Mouse (Mus musculus): ENCODE results near the gene Chchd6. TPM values are rescaled to one million over a fixed set of nuclear protein-coding genes. Genes with fewer than 3 reads are reported as not detected.
A peak's percentile ranks its signal among the peaks of the same experiment; 100 is the strongest.

Chchd6 gene
- polyA plus RNA-seq, 1 experiment = 7.4 TPM

DNA sequence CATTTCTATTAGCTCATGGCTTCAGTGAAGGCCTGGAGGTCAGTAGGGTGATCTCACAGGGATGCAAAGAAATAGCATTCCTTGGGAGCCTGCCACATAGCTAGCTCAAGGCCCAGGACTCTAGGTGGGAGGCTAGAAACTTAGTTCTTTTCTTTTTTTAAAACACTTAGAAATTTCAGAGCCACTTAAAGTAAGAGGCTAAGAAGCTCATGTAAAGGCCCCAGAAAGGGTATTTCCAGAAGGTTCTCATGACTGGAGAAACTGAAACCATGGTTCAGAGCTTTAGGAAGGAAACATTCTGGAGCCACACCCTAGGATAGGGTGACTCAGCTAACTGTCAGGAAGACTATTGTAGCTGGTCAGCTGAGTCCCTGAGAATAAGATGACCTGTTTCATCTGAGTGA lies 182.0 kb downstream of the Chchd6 start:
- H3K27me3 ChIP-seq (ENCODE audit: control insufficient read depth, insufficient read depth, low read length) = no peaks in the 10 kb centered on the region
- H3K27ac ChIP-seq (ENCODE audit: insufficient read depth, low read length) = 0 out of 2 replicates have a peak overlapping the region, but pooled peaks have one; percentile 13
- no peaks in the 10 kb centered on the region for H3K36me3 ChIP-seq (ENCODE audit: control insufficient read depth, insufficient read depth, low read length)
- DNase-seq (ENCODE audit: low read depth in 1 of 2, low spot score in 2 of 2) = no peak
- H3K4me3 ChIP-seq (ENCODE audit: extremely low read depth, insufficient read depth, insufficient read length) = no peak overlapping the region
- no peak for TF ChIP-seq POLR2A (IDR thresholded peaks at IDR 0.05; ENCODE audit: low read depth, low read length)
- TF ChIP-seq CTCF (IDR thresholded peaks at IDR 0.05; ENCODE audit: extremely low read depth, insufficient read depth, insufficient read length, insufficient replicate concordance) = no peak
- no peaks in the 10 kb centered on the region for H3K4me1 ChIP-seq (ENCODE audit: control insufficient read depth, insufficient read depth, insufficient read length)

GRCm38 (mm10) chr6:89412562-89412961 lies 182.9 kb downstream of the Chchd6 start:
- Histone ChIP-seq H3K27ac (ENCODE audit: insufficient read depth, low read length) (no peak overlapping the region), H3K36me3 (ENCODE audit: control insufficient read depth, insufficient read depth, low read length) (no peaks in the 10 kb centered on the region), H3K4me1 (ENCODE audit: control insufficient read depth, insufficient read depth, insufficient read length) (no peaks in the 10 kb centered on the region), H3K27me3 (ENCODE audit: control insufficient read depth, insufficient read depth, low read length) (no peaks in the 10 kb centered on the region), H3K4me3 (ENCODE audit: extremely low read depth, insufficient read depth, insufficient read length) (no peak overlapping the region)
- TF ChIP-seq POLR2A (IDR thresholded peaks at IDR 0.05; ENCODE audit: low read depth, low read length) (no peak), CTCF (IDR thresholded peaks at IDR 0.05; ENCODE audit: extremely low read depth, insufficient read depth, insufficient read length, insufficient replicate concordance) (no peak)
- 76% methylated on average over 1 of the region's 1 CpGs for WGBS
- no peak for DNase-seq (ENCODE audit: low read depth in 1 of 2, low spot score in 2 of 2)

DNA sequence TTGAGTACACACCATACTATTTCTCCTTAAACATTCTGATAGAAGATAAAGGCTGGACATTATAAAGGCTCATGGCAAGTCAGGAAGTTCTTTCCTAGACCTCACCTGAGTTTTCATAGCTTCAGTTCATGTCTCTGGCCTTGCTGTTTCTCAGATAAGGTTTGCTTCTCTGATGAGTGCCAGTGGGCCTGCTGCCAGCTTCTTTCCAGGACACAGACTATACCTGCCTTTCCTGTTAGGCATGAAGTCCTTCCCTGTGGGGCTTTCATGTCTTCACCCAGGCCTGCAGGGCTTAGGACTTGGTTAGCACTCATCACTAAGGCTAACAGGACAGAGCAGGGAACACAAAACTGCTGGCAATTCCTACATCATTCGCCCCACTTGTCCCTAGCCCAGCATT lies 186.4 kb downstream of the Chchd6 start:
- Histone ChIP-seq H3K27me3 (ENCODE audit: control insufficient read depth, insufficient read depth, low read length) (no peaks in the 10 kb centered on the region), H3K36me3 (ENCODE audit: control insufficient read depth, insufficient read depth, low read length) (no peaks in the 10 kb centered on the region), H3K27ac (ENCODE audit: insufficient read depth, low read length) (no peak overlapping the region), H3K4me1 (ENCODE audit: control insufficient read depth, insufficient read depth, insufficient read length) (no peaks in the 10 kb centered on the region), H3K4me3 (ENCODE audit: extremely low read depth, insufficient read depth, insufficient read length) (no peak overlapping the region)
- 93% methylated on average over 1 of the region's 1 CpGs for WGBS
- TF ChIP-seq POLR2A (IDR thresholded peaks at IDR 0.05; ENCODE audit: low read depth, low read length) (no peak), CTCF (IDR thresholded peaks at IDR 0.05; ENCODE audit: extremely low read depth, insufficient read depth, insufficient read length, insufficient replicate concordance) (no peak)
- DNase-seq (ENCODE audit: low read depth in 1 of 2, low spot score in 2 of 2) = no peak

- Histone ChIP-seq H3K4me1 (ENCODE audit: control insufficient read depth, insufficient read depth, insufficient read length) (no peaks in the 10 kb centered on the region), H3K4me3 (ENCODE audit: extremely low read depth, insufficient read depth, insufficient read length) (no peak overlapping the region), H3K27me3 (ENCODE audit: control insufficient read depth, insufficient read depth, low read length) (no peaks in the 10 kb centered on the region), H3K36me3 (ENCODE audit: control insufficient read depth, insufficient read depth, low read length) (no peaks in the 10 kb centered on the region), H3K27ac (ENCODE audit: insufficient read depth, low read length) (no peak overlapping the region)
- DNase-seq (ENCODE audit: low read depth in 1 of 2, low spot score in 2 of 2) = no peak
- WGBS = 79% methylated on average over 5 of the region's 5 CpGs
- TF ChIP-seq CTCF (IDR thresholded peaks at IDR 0.05; ENCODE audit: extremely low read depth, insufficient read depth, insufficient read length, insufficient replicate concordance) (no peak), POLR2A (IDR thresholded peaks at IDR 0.05; ENCODE audit: low read depth, low read length) (no peak)
Observed at GRCm38 (mm10) chr6:89408259-89408658, 187.2 kb downstream of the Chchd6 start.

DNA sequence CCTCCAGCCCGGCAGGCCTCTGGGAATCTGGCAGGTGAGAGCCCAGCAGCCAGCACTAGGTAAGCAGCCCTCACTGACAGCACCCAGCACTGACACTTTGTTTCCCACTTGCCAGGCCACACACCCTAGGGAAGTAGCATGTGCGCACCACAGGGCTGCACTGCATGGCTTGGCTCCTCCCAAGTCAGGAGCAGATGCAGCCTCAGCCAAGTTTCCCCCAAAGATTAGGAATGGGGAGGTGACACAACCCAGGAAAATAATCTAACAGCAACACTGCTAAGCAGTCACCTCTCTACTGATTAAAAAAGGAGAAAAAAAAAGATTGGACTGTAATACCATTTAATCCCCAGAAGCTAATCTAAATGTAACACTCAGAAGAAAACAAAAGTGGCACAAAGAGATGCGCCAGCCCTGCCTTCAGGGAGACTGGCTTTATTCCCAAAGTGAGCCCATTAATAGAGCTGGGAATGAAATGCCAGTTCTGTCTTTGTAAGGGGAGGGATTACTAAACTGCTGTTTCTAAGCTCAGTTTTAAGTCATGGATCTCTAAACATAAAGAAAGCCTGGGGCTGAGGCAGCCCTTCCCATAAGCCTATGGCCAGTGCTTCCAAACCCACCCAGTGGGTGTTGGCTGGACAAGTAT lies 188.1 kb downstream of the Chchd6 start:
- H3K4me1 ChIP-seq (ENCODE audit: control insufficient read depth, insufficient read depth, insufficient read length) = no peaks in the 10 kb centered on the region
- H3K36me3 ChIP-seq (ENCODE audit: control insufficient read depth, insufficient read depth, low read length) = no peaks in the 10 kb centered on the region
- no peaks in the 10 kb centered on the region for H3K27me3 ChIP-seq (ENCODE audit: control insufficient read depth, insufficient read depth, low read length)
- no peak overlapping the region for H3K4me3 ChIP-seq (ENCODE audit: extremely low read depth, insufficient read depth, insufficient read length)
- 85% methylated on average over 3 of the region's 3 CpGs for WGBS
- H3K27ac ChIP-seq (ENCODE audit: insufficient read depth, low read length) = no peak overlapping the region
- no peak for TF ChIP-seq CTCF (IDR thresholded peaks at IDR 0.05; ENCODE audit: extremely low read depth, insufficient read depth, insufficient read length, insufficient replicate concordance)
- TF ChIP-seq POLR2A (IDR thresholded peaks at IDR 0.05; ENCODE audit: low read depth, low read length) = no peak
- DNase-seq (ENCODE audit: low read depth in 1 of 2, low spot score in 2 of 2) = no peak

- WGBS = 68% methylated on average over 2 of the region's 2 CpGs
- H3K27ac ChIP-seq (ENCODE audit: insufficient read depth, low read length) = no peak overlapping the region
- H3K27me3 ChIP-seq (ENCODE audit: control insufficient read depth, insufficient read depth, low read length) = no peaks in the 10 kb centered on the region
- H3K4me3 ChIP-seq (ENCODE audit: extremely low read depth, insufficient read depth, insufficient read length) = no peak overlapping the region
- TF ChIP-seq CTCF (IDR thresholded peaks at IDR 0.05; ENCODE audit: extremely low read depth, insufficient read depth, insufficient read length, insufficient replicate concordance) (no peak), POLR2A (IDR thresholded peaks at IDR 0.05; ENCODE audit: low read depth, low read length) (no peak)
- no peaks in the 10 kb centered on the region for H3K4me1 ChIP-seq (ENCODE audit: control insufficient read depth, insufficient read depth, insufficient read length)
- no peak for DNase-seq (ENCODE audit: low read depth in 1 of 2, low spot score in 2 of 2)
- H3K36me3 ChIP-seq (ENCODE audit: control insufficient read depth, insufficient read depth, low read length) = no peaks in the 10 kb centered on the region
Observed at GRCm38 (mm10) chr6:89404964-89405363, 190.5 kb downstream of the Chchd6 start.
